Mouse (Mus musculus) forebrain, embryonic 10.5 days (tissue): ENCODE data around the gene H2-K1. TPM values are rescaled to one million over a fixed set of nuclear protein-coding genes. Genes with fewer than 3 reads are reported as not detected.

Experiments used
- DNase-seq: peaks from one replicate; pipeline ENCODE4 v3.0.0-alpha.2; 2017; ENCODE audit warnings: low spot score; ENCODE audit errors: extremely low spot score
- H3K27ac ChIP-seq: fragments of 300-500 bp; sonication (generic); 2 replicates; pipeline ENCODE4 v1.5.1; 2016; ENCODE audit warnings: mild to moderate bottlenecking
- H3K27me3 ChIP-seq: fragments of 300-500 bp; sonication (generic); 2 replicates; pipeline ENCODE4 v1.6.1; 2016; ENCODE audit warnings: mild to moderate bottlenecking; ENCODE audit not compliant: poor library complexity, severe bottlenecking
- H3K36me3 ChIP-seq: fragments of 300-500 bp; sonication (generic); replicated peaks from 2 replicates; pipeline ENCODE4 v1.6.1; 2016; ENCODE audit warnings: mild to moderate bottlenecking, moderate library complexity
- H3K4me1 ChIP-seq: fragments of 300-500 bp; sonication (generic); 2 replicates; pipeline ENCODE4 v1.6.1; 2016
- H3K4me3 ChIP-seq: fragments of 300-500 bp; sonication (generic); 2 replicates; pipeline ENCODE4 v1.5.1; 2016; ENCODE audit warnings: mild to moderate bottlenecking, moderate library complexity
- H3K9me3 ChIP-seq: fragments of 300-500 bp; sonication (generic); 2 replicates; pipeline ENCODE4 v1.6.1; 2016; ENCODE audit warnings: mild to moderate bottlenecking, moderate library complexity
- WGBS: fragments of 180-500 bp; shearing (Covaris S2); methylation state at CpG from one replicate; pipeline ENCODE4 v1.1.7; 2016; 5-methylcytosine and 5-hydroxymethylcytosine counted together
- microRNA counts: library from miRNA; unstranded; fragments of <30 nt; microRNA quantifications from one replicate; lab custom pipeline; 2017
- microRNA-seq: library from miRNA; unstranded; fragments of <30 nt; microRNA quantifications from one replicate; pipeline ENCODE4, GENCODE M21; 2017
- polyA plus RNA-seq: library from polyadenylated mRNA; unstranded; fragments of >200 nt; fragmentation: Nextera tagmentation; extraction: Ambion mirVana; gene quantifications from 2 replicates; pipeline ENCODE4 v1.2.1, GENCODE M21; 2016

The H2-K1 gene
- polyA plus RNA-seq, 1 experiment from 2014 or later = 51.8 TPM

DNA sequence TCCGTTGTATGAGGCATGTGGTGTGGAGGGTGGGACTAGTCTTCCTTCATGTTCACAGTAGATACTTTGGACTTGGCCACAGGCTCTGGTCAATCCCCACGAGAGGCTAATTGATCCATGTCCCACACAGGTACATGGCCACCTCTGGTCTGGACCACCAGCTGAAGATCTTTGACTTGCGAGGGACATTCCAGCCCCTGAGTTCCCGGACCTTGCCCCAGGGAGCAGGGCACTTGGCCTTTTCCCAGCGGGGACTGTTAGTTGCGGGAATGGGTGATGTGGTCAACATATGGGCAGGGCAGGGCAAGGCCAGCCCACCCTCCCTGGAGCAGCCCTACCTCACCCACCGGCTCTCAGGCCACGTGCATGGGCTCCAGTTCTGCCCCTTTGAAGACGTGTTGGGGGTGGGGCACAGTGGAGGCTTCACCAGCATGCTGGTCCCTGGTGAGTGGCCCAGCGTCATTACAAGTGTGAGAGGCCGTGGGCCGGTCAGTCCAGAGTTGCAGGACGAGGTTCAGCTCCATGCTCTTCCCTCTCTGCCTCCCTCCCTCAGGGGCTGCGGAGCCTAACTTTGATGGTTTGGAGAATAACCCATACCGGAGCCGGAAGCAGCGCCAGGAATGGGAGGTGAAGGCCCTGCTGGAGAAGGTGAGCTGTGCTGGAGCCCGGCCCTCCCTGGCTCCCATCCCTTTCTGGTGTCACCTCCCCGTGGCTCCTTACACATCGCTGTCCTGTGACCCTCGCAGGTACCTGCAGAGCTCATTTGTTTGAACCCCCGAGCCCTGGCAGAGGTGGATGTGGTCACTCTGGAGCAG lies 51.9 kb downstream of the H2-K1 start:
- Histone ChIP-seq H3K27me3 (no peaks in the 10 kb centered on the region), H3K36me3 (peaks cover 98% of the 10 kb centered on the region), H3K4me3 (peak overlapping the region; percentile 10; the same call in 1 of the 2 replicates), H3K27ac (no peak overlapping the region), H3K4me1 (peaks cover 34% of the 10 kb centered on the region), H3K9me3 (no peaks in the 10 kb centered on the region)
- no peak for DNase-seq
- WGBS = 91% methylated on average over 22 of the region's 22 CpGs

- no peak for DNase-seq
- no peak overlapping the region for H3K27ac ChIP-seq
- H3K9me3 ChIP-seq = no peaks in the 10 kb centered on the region
- 93% methylated on average over 10 of the region's 10 CpGs for WGBS
- H3K4me1 ChIP-seq = peaks cover 26% of the 10 kb centered on the region
- 0 out of 2 replicates have a peak overlapping the region, but pooled peaks have one; percentile 10 for H3K4me3 ChIP-seq
- no peaks in the 10 kb centered on the region for H3K27me3 ChIP-seq
- peaks cover 98% of the 10 kb centered on the region for H3K36me3 ChIP-seq
Observed at GRCm38 (mm10) chr17:33947430-33948089, 52.6 kb downstream of the H2-K1 start.

MicroRNAs within 50 kb of the gene (microRNA counts, 519-probe panel; counts per million panel counts)
- 341 counts per million, percentile 65 among the panel's probes with 10 or more counts for microRNA mmu-miR-219 (lab: Ali Mortazavi, UCI)

Small RNA genes within 50 kb of the gene (microRNA-seq; reads per million reads assigned to microRNA genes)
- gene Mir219a-1 (5.7 reads per million, percentile 15 among the genes with 10 or more reads in this experiment), gene Mir219c (not detected)

Other genes with a start within 250 kb of the H2-K1 start
- gene Rab11b, start 239.8 kb downstream of the H2-K1 start, polyA plus RNA-seq = 338 and 346 TPM in 2 replicates
- gene Angptl4, start 218.5 kb downstream of the H2-K1 start, polyA plus RNA-seq = 21.4 and 22.4 TPM in 2 replicates
- gene Kank3, start 189.8 kb downstream of the H2-K1 start, polyA plus RNA-seq = 22.7 and 27.9 TPM in 2 replicates
- 848 and 864 TPM in 2 replicates for gene Rps28, start 175.8 kb downstream of the H2-K1 start, polyA plus RNA-seq
- 439 and 441 TPM in 2 replicates for gene Ndufa7, start 175.8 kb downstream of the H2-K1 start, polyA plus RNA-seq
- gene Cd320, start 157.3 kb downstream of the H2-K1 start, polyA plus RNA-seq = 86.6 and 89.0 TPM in 2 replicates
- gene Gm7029, start 126.5 kb downstream of the H2-K1 start, polyA plus RNA-seq = not detected in 2 replicates
- gene Kifc1, start 109.7 kb downstream of the H2-K1 start, polyA plus RNA-seq = 6.6 and 8.1 TPM in 2 replicates
- gene Platr17, start 95.2 kb downstream of the H2-K1 start, polyA plus RNA-seq = 0.19 and 0.39 TPM in 2 replicates
- 85.9 and 90.8 TPM in 2 replicates for gene Daxx, start 90.9 kb downstream of the H2-K1 start, polyA plus RNA-seq
- gene Tapbp, start 84.4 kb downstream of the H2-K1 start, polyA plus RNA-seq = 14.1 TPM in 2 replicates
- gene Zbtb22, start 84.4 kb downstream of the H2-K1 start, polyA plus RNA-seq = 21.2 and 23.2 TPM in 2 replicates
- 39.3 and 46.7 TPM in 2 replicates for gene Rgl2, start 70.8 kb downstream of the H2-K1 start, polyA plus RNA-seq
- gene Pfdn6, start 60.0 kb downstream of the H2-K1 start, polyA plus RNA-seq = 239 and 242 TPM in 2 replicates
- gene Wdr46, start 59.7 kb downstream of the H2-K1 start, polyA plus RNA-seq = 56.1 and 59.6 TPM in 2 replicates
- 3.3 and 3.7 TPM in 2 replicates for gene B3galt4, start 48.9 kb downstream of the H2-K1 start, polyA plus RNA-seq
- gene Vps52, start 44.5 kb downstream of the H2-K1 start, polyA plus RNA-seq = 49.4 and 51.3 TPM in 2 replicates
- 1,596 and 1,663 TPM in 2 replicates for gene Rps18, start 44.3 kb downstream of the H2-K1 start, polyA plus RNA-seq
- 11.4 and 12.4 TPM in 2 replicates for gene Ring1, start 24.3 kb upstream of the H2-K1 start, polyA plus RNA-seq
- 95.4 and 96.4 TPM in 2 replicates for gene H2-Ke6, start 27.7 kb upstream of the H2-K1 start, polyA plus RNA-seq
- 203 and 206 TPM in 2 replicates for gene Slc39a7, start 31.3 kb upstream of the H2-K1 start, polyA plus RNA-seq
- 44.5 and 48.3 TPM in 2 replicates for gene Rxrb, start 31.5 kb upstream of the H2-K1 start, polyA plus RNA-seq
- gene Col11a2, start 39.1 kb upstream of the H2-K1 start, polyA plus RNA-seq = 0.74 and 0.75 TPM in 2 replicates
- 0.12 and 0.43 TPM in 2 replicates for gene H2-Oa, start 92.0 kb upstream of the H2-K1 start, polyA plus RNA-seq
- 4.5 and 6.9 TPM in 2 replicates for gene H2-DMa, start 119.2 kb upstream of the H2-K1 start, polyA plus RNA-seq
- gene Brd2, start 122.3 kb upstream of the H2-K1 start, polyA plus RNA-seq = 121 and 134 TPM in 2 replicates
- gene H2-DMb2, start 143.0 kb upstream of the H2-K1 start, polyA plus RNA-seq = 0.16 and 0.26 TPM in 2 replicates
- gene H2-DMb1, start 152.7 kb upstream of the H2-K1 start, polyA plus RNA-seq = 0.24 and 0.81 TPM in 2 replicates
- 1.4 and 1.7 TPM in 2 replicates for gene Tap1, start 187.2 kb upstream of the H2-K1 start, polyA plus RNA-seq
- gene Psmb9, start 187.4 kb upstream of the H2-K1 start, polyA plus RNA-seq = 0.79 and 1.3 TPM in 2 replicates
- gene Psmb8, start 197.4 kb upstream of the H2-K1 start, polyA plus RNA-seq = 1.2 and 1.3 TPM in 2 replicates
- gene Tap2, start 203.2 kb upstream of the H2-K1 start, polyA plus RNA-seq = 0.18 and 0.60 TPM in 2 replicates
- gene H2-Ob, start 238.6 kb upstream of the H2-K1 start, polyA plus RNA-seq = not detected in 2 replicates